Mouse (Mus musculus): Measurements from ENCODE around the gene Dennd5a. TPM values are rescaled to one million over a fixed set of nuclear protein-coding genes. Genes with fewer than 3 reads are reported as not detected.
"Not testable (repeated sequence)": the region's sequence is repeated elsewhere in the genome, so short reads cannot be mapped to it uniquely, and the experiment has no call there.

Gene Dennd5a
- polyA plus RNA-seq, 2 experiments: 55.3 to 112 TPM

GRCm38 (mm10) chr7:110002968-110003367 is 42.7 kb upstream of the Dennd5a start:
- Histone ChIP-seq H3K27me3 (ENCODE audit: control insufficient read depth, insufficient read depth, low read length) (no peaks in the 10 kb centered on the region), H3K9me3 (ENCODE audit: control insufficient read depth, low read length) (no peaks in the 10 kb centered on the region), H3K4me3 (replicated peaks; ENCODE audit: low read length) (no peak overlapping the region; the same call in 1 of the 2 replicates), H3K4me1 (ENCODE audit: control insufficient read depth, insufficient read depth, low read length) (no peaks in the 10 kb centered on the region), H3K4me2 (replicated peaks; ENCODE audit: low read depth, low read length, severe bottlenecking) (peak overlapping the region; percentile 33), H3K36me3 (ENCODE audit: control insufficient read depth, insufficient read depth, low read length) (no peaks in the 10 kb centered on the region), H3K27ac (replicated peaks; ENCODE audit: low read depth, low read length) (no peak overlapping the region), H3K9ac (ENCODE audit: low read depth, low read length, severe bottlenecking) (no peak overlapping the region)
- no peak for DNase-seq (ENCODE audit: low spot score)
- no peak for ATAC-seq (ENCODE audit: low FRiP score, low read depth)
- TF ChIP-seq POLR2A (IDR thresholded peaks at IDR 0.05; ENCODE audit: borderline replicate concordance, extremely low read depth, insufficient read depth, insufficient read length): no peak
- WGBS: 15% methylated on average over 20 of the region's 20 CpGs

GRCm38 (mm10) chr7:110002092-110002491 is 41.8 kb upstream of the Dennd5a start:
- H3K27ac ChIP-seq (replicated peaks; ENCODE audit: low read depth, low read length): no peak overlapping the region
- no peaks in the 10 kb centered on the region for H3K9me3 ChIP-seq (ENCODE audit: control insufficient read depth, low read length)
- no peaks in the 10 kb centered on the region for H3K4me1 ChIP-seq (ENCODE audit: control insufficient read depth, insufficient read depth, low read length)
- H3K4me2 ChIP-seq (replicated peaks; ENCODE audit: low read depth, low read length, severe bottlenecking): no peak overlapping the region
- H3K4me3 ChIP-seq (replicated peaks; ENCODE audit: low read length): no peak overlapping the region
- no peaks in the 10 kb centered on the region for H3K36me3 ChIP-seq (ENCODE audit: control insufficient read depth, insufficient read depth, low read length)
- TF ChIP-seq POLR2A (IDR thresholded peaks at IDR 0.05; ENCODE audit: borderline replicate concordance, extremely low read depth, insufficient read depth, insufficient read length): no peak
- no peak for ATAC-seq (ENCODE audit: low FRiP score, low read depth)
- H3K9ac ChIP-seq (ENCODE audit: low read depth, low read length, severe bottlenecking): no peak overlapping the region
- DNase-seq (ENCODE audit: low spot score): no peak
- no peaks in the 10 kb centered on the region for H3K27me3 ChIP-seq (ENCODE audit: control insufficient read depth, insufficient read depth, low read length)

- no peak overlapping the region for H3K27ac ChIP-seq (replicated peaks; ENCODE audit: low read depth, low read length)
- H3K9ac ChIP-seq (ENCODE audit: low read depth, low read length, severe bottlenecking): no peak overlapping the region
- peaks cover 7% of the 10 kb centered on the region; the same call in 1 of the 2 replicates for H3K4me1 ChIP-seq (ENCODE audit: control insufficient read depth, insufficient read depth, low read length)
- 80% methylated on average over 4 of the region's 4 CpGs for WGBS
- H3K9me3 ChIP-seq (ENCODE audit: control insufficient read depth, low read length): no peaks in the 10 kb centered on the region
- no peak for DNase-seq (ENCODE audit: low spot score)
- H3K4me2 ChIP-seq (replicated peaks; ENCODE audit: low read depth, low read length, severe bottlenecking): no peak overlapping the region
- no peaks in the 10 kb centered on the region for H3K36me3 ChIP-seq (ENCODE audit: control insufficient read depth, insufficient read depth, low read length)
- no peaks in the 10 kb centered on the region for H3K27me3 ChIP-seq (ENCODE audit: control insufficient read depth, insufficient read depth, low read length)
- no peak overlapping the region for H3K4me3 ChIP-seq (replicated peaks; ENCODE audit: low read length)
- TF ChIP-seq POLR2A (IDR thresholded peaks at IDR 0.05; ENCODE audit: borderline replicate concordance, extremely low read depth, insufficient read depth, insufficient read length): no peak
- no peak for ATAC-seq (ENCODE audit: low FRiP score, low read depth)
These were observed 38.1 kb upstream of the Dennd5a start for GRCm38 (mm10) chr7:109998388-109998787.

GRCm38 (mm10) chr7:109993157-109993959 is 33.1 kb upstream of the Dennd5a start:
- H3K27ac ChIP-seq (replicated peaks; ENCODE audit: low read depth, low read length): 0 out of 2 replicates have a peak overlapping the region, but pooled peaks have one; percentile 8
- peak overlapping the region; percentile 21; the same call in 1 of the 2 replicates for H3K9ac ChIP-seq (ENCODE audit: low read depth, low read length, severe bottlenecking)
- H3K4me2 ChIP-seq (replicated peaks; ENCODE audit: low read depth, low read length, severe bottlenecking): no peak overlapping the region
- H3K4me3 ChIP-seq (replicated peaks; ENCODE audit: low read length): no peak overlapping the region
- no peaks in the 10 kb centered on the region for H3K9me3 ChIP-seq (ENCODE audit: control insufficient read depth, low read length)
- H3K27me3 ChIP-seq (ENCODE audit: control insufficient read depth, insufficient read depth, low read length): no peaks in the 10 kb centered on the region
- WGBS: 46% methylated on average over 2 of the region's 2 CpGs
- DNase-seq (ENCODE audit: low spot score) (peak; percentile 74), ATAC-seq (ENCODE audit: low FRiP score, low read depth) (peak; percentile 77)
- no peak for TF ChIP-seq POLR2A (IDR thresholded peaks at IDR 0.05; ENCODE audit: borderline replicate concordance, extremely low read depth, insufficient read depth, insufficient read length)
- no peaks in the 10 kb centered on the region for H3K36me3 ChIP-seq (ENCODE audit: control insufficient read depth, insufficient read depth, low read length)
- H3K4me1 ChIP-seq (ENCODE audit: control insufficient read depth, insufficient read depth, low read length): peaks cover 9% of the 10 kb centered on the region; the same call in 1 of the 2 replicates

- 77% methylated on average over 1 of the region's 1 CpGs for WGBS
These were observed 31.0 kb upstream of the Dennd5a start for GRCm38 (mm10) chr7:109991286-109991685.

GRCm38 (mm10) chr7:109986775-109987174 is 26.5 kb upstream of the Dennd5a start, which contains the start of gene Tmem41b:
TSS of gene Tmem41b (minus strand) at chr7:109986929.
- H3K4me2 ChIP-seq (replicated peaks; ENCODE audit: low read depth, low read length, severe bottlenecking): peak within 1 kb of the TSS; percentile 76
- H3K27me3 ChIP-seq (ENCODE audit: control insufficient read depth, insufficient read depth, low read length); DNase-seq (ENCODE audit: low spot score); ATAC-seq (ENCODE audit: low FRiP score, low read depth); H3K9me3 ChIP-seq (ENCODE audit: control insufficient read depth, low read length); H3K4me1 ChIP-seq (ENCODE audit: control insufficient read depth, insufficient read depth, low read length): not testable (repeated sequence)
- peak within 1 kb of the TSS; percentile 61 for H3K4me3 ChIP-seq (replicated peaks; ENCODE audit: low read length)
- WGBS: 38% methylated on average over 6 of the region's 6 CpGs
- H3K9ac ChIP-seq (ENCODE audit: low read depth, low read length, severe bottlenecking): peak within 1 kb of the TSS; percentile 70
- H3K27ac ChIP-seq (replicated peaks; ENCODE audit: low read depth, low read length): peak within 1 kb of the TSS; percentile 87
- peaks cover 15% of the 10 kb centered on the region for H3K36me3 ChIP-seq (ENCODE audit: control insufficient read depth, insufficient read depth, low read length)

More at GRCm38 (mm10) chr7:109991286-109991685, 31.0 kb upstream of the Dennd5a start:
- Histone ChIP-seq H3K36me3 (ENCODE audit: control insufficient read depth, insufficient read depth, low read length) (no peaks in the 10 kb centered on the region), H3K4me3 (replicated peaks; ENCODE audit: low read length) (no peak overlapping the region), H3K4me2 (replicated peaks; ENCODE audit: low read depth, low read length, severe bottlenecking) (no peak overlapping the region), H3K9me3 (ENCODE audit: control insufficient read depth, low read length) (no peaks in the 10 kb centered on the region), H3K27me3 (ENCODE audit: control insufficient read depth, insufficient read depth, low read length) (no peaks in the 10 kb centered on the region), H3K9ac (ENCODE audit: low read depth, low read length, severe bottlenecking) (no peak overlapping the region), H3K27ac (replicated peaks; ENCODE audit: low read depth, low read length) (no peak overlapping the region), H3K4me1 (ENCODE audit: control insufficient read depth, insufficient read depth, low read length) (peaks cover 9% of the 10 kb centered on the region; the same call in 1 of the 2 replicates)
- ATAC-seq (ENCODE audit: low FRiP score, low read depth) (no peak), DNase-seq (ENCODE audit: low spot score) (no peak)
- no peak for TF ChIP-seq POLR2A (IDR thresholded peaks at IDR 0.05; ENCODE audit: borderline replicate concordance, extremely low read depth, insufficient read depth, insufficient read length)

Measured in limb, embryonic 14.5 days (tissue).